ENCODE assay signal across 11 mouse cellular contexts in genomic region chr14:120373026-120374024, GRCm38 (mm10).
DNase-seq lines count a peak whose midpoint lies in the region; ATAC-seq lines count a peak whose summit lies in the region.
"Had no signal": no experiment of that assay in that cellular context is flagged by ENCODE, and none has a peak within 500 bp of the region (broad histone marks: within the 10 kb centered on the region; RNA-seq: fewer than 3 reads in every experiment).

No protein-coding gene starts in this region.

- no peak for DNase-seq in heart, postnatal 25 days (ENCODE audit: low spot score)
- DNase-seq in urinary bladder, postnatal 14 days (ENCODE audit: low spot score), result peak; percentile 51
- no peak for DNase-seq in urinary bladder, adult 2 months (ENCODE audit: low spot score)
- peak; percentile 35 for DNase-seq in forelimb bud, embryonic 11.5 days (ENCODE audit: low read depth, low spot score)
- DNase-seq in testis, postnatal 10 days (ENCODE audit: low spot score), result no peak
- DNase-seq in spleen, adult 12 weeks (ENCODE audit: low spot score), result no peak
- DNase-seq: lung, postnatal 10 days; thymus, postnatal 4 days had no signal

- H3K4me1 ChIP-seq in heart, embryonic 11.5 days (ENCODE audit: control insufficient read depth, insufficient read depth, low read length), result peaks cover 57% of the 10 kb centered on the region
- peaks cover 15% of the 10 kb centered on the region; the same call in 1 of the 2 replicates for H3K4me1 ChIP-seq in neural tube, embryonic 15.5 days

- H3K27me3 ChIP-seq in heart, embryonic 11.5 days (ENCODE audit: control insufficient read depth, insufficient read depth, low read length), result no peaks in the 10 kb centered on the region
- H3K27me3 ChIP-seq in neural tube, embryonic 15.5 days (replicated peaks), result no peaks in the 10 kb centered on the region

- no peaks in the 10 kb centered on the region for H3K36me3 ChIP-seq in heart, embryonic 11.5 days (ENCODE audit: control insufficient read depth, insufficient read depth, low read length)
- no peaks in the 10 kb centered on the region for H3K36me3 ChIP-seq in neural tube, embryonic 15.5 days

- H3K4me3 ChIP-seq in heart, embryonic 11.5 days (ENCODE audit: low read depth, low read length), result no peak overlapping the region
- no peak overlapping the region for H3K4me3 ChIP-seq in neural tube, embryonic 15.5 days (replicated peaks)

- peak overlapping the region; percentile 66 for H3K27ac ChIP-seq in heart, embryonic 11.5 days (ENCODE audit: low read depth, low read length)
- no peak overlapping the region for H3K27ac ChIP-seq in neural tube, embryonic 15.5 days (replicated peaks)

- peak overlapping the region; percentile 22; the same call in 1 of the 2 replicates for H3K4me2 ChIP-seq in heart, embryonic 11.5 days
- no peak overlapping the region for H3K4me2 ChIP-seq in neural tube, embryonic 15.5 days

- ATAC-seq in heart, embryonic 11.5 days (replicated peaks; ENCODE audit: insufficient number of reproducible peaks, low FRiP score, low TSS enrichment), result no peak
- no peak for ATAC-seq in neural tube, embryonic 15.5 days (ENCODE audit: low FRiP score)
- ATAC-seq: intestine, embryonic 16.5 days had no signal

- 34% methylated on average over 11 of the region's 11 CpGs for WGBS in heart, embryonic 11.5 days (ENCODE audit: insufficient replicate concordance)
- WGBS in neural tube, embryonic 15.5 days, result 80% methylated on average over 11 of the region's 11 CpGs

- H3K9ac ChIP-seq in heart, embryonic 11.5 days (ENCODE audit: low read depth, low read length), result no peak overlapping the region
- no peak overlapping the region for H3K9ac ChIP-seq in neural tube, embryonic 15.5 days (replicated peaks)

- intact Hi-C loops in heart, postnatal 25 days (cut with DNase I), result no loop called here

- H3K9me3 ChIP-seq in heart, embryonic 11.5 days (replicated peaks; ENCODE audit: control insufficient read depth, low read length), result no peaks in the 10 kb centered on the region
- H3K9me3 ChIP-seq in neural tube, embryonic 15.5 days (replicated peaks), result no peaks in the 10 kb centered on the region

Comparison
In these comparisons a context has a peak if more than half of its experiments do, and no peak if none do; other contexts are left out.
1. DNase-seq: peak in urinary bladder, postnatal 14 days (single experiment) and forelimb bud, embryonic 11.5 days (single experiment); none in heart, postnatal 25 days (single experiment), urinary bladder, adult 2 months (single experiment), testis, postnatal 10 days (single experiment) and spleen, adult 12 weeks (single experiment).